Mouse (Mus musculus) adrenal gland, adult 18-20 months (tissue): ENCODE measurements around the gene Hspb6. TPM values are rescaled to one million over a fixed set of nuclear protein-coding genes. Genes with fewer than 3 reads are reported as not detected.

Experiments used
- DNase-seq, 2 experiments: peaks; one replicate each; pipeline ENCODE4 v3.0.0; 2021 to 2022; ENCODE audit warnings: low spot score in 2 of 2
- total RNA-seq, 2 experiments: library from RNA; stranded (reverse); gene quantifications; 1 replicate in 1 of 2; 2 replicates in 1 of 2; pipeline ENCODE4 v1.2.3; 2021

The Hspb6 gene
- total RNA-seq, 2 experiments from 2014 or later = 26.3 to 34.9 TPM

GRCm38 (mm10) chr7:30584339-30584738, 32.4 kb downstream of the Hspb6 start:
- DNase-seq = peak in 1 of 2 experiments; percentile 5

- DNase-seq = peak in 1 of 2 experiments; percentile 7
Measured at GRCm38 (mm10) chr7:30585170-30585569, 33.2 kb downstream of the Hspb6 start.

- peak in 1 of 2 experiments; percentile 8 for DNase-seq
Measured at GRCm38 (mm10) chr7:30586455-30587020, 34.6 kb downstream of the Hspb6 start.

- DNase-seq = peak; percentile 55 to 62
Measured at GRCm38 (mm10) chr7:30587842-30588667, 36.1 kb downstream of the Hspb6 start.

- DNase-seq = peak; percentile 86 to 90
Measured at GRCm38 (mm10) chr7:30588676-30589434, 36.9 kb downstream of the Hspb6 start, which contains the start of gene Kmt2b. Kmt2b (minus strand) TSS chr7:30588726.

- DNase-seq = peak; percentile 78 to 86
Measured at GRCm38 (mm10) chr7:30589435-30590301, 37.7 kb downstream of the Hspb6 start.

- DNase-seq = peak in 1 of 2 experiments; percentile 2
Measured at GRCm38 (mm10) chr7:30590927-30591604, 39.1 kb downstream of the Hspb6 start.

- no peak for DNase-seq
Measured at GRCm38 (mm10) chr7:30591605-30591951, 39.6 kb downstream of the Hspb6 start.

- DNase-seq = no peak
Measured at GRCm38 (mm10) chr7:30592772-30593423, 40.9 kb downstream of the Hspb6 start.

GRCm38 (mm10) chr7:30593579-30594509, 41.9 kb downstream of the Hspb6 start:
- no peak for DNase-seq

GRCm38 (mm10) chr7:30594510-30595024, 42.6 kb downstream of the Hspb6 start:
- DNase-seq = no peak

GRCm38 (mm10) chr7:30596093-30596492, 44.1 kb downstream of the Hspb6 start:
- no peak for DNase-seq

- no peak for DNase-seq
Measured at GRCm38 (mm10) chr7:30596811-30597210, 44.8 kb downstream of the Hspb6 start.

GRCm38 (mm10) chr7:30598786-30599185, 46.8 kb downstream of the Hspb6 start, which contains the start of gene Zbtb32:
Zbtb32 (minus strand) TSS chr7:30598909.
- DNase-seq = no peak

GRCm38 (mm10) chr7:30599933-30600353, 48.0 kb downstream of the Hspb6 start:
- DNase-seq = peak; percentile 78 to 82

GRCm38 (mm10) chr7:30600651-30601050, 48.7 kb downstream of the Hspb6 start:
- no peak for DNase-seq

- DNase-seq = no peak
Measured at GRCm38 (mm10) chr7:30602583-30602982, 50.6 kb downstream of the Hspb6 start.

- no peak for DNase-seq
Measured at GRCm38 (mm10) chr7:30604424-30604823, 52.4 kb downstream of the Hspb6 start.
